Mouse (Mus musculus) forebrain, postnatal 0 days (tissue): ENCODE measurements around the gene Hspa1l. TPM values are rescaled to one million over a fixed set of nuclear protein-coding genes. Genes with fewer than 3 reads are reported as not detected.
"Not testable (repeated sequence)": the region's sequence is repeated elsewhere in the genome, so short reads cannot be mapped to it uniquely, and the experiment has no call there.

Source experiments
- ATAC-seq: fragments of 200-750 bp; cut with Nextera tagmentation; 2 replicates; pipeline ENCODE4 v1.8.0; 2017; ENCODE audit warnings: mild to moderate bottlenecking, moderate library complexity
- DNase-seq: peaks from one replicate; pipeline ENCODE4 v3.0.0-alpha.2; 2015
- H3K27ac ChIP-seq: fragments of 300-500 bp; sonication (generic); 2 replicates; pipeline ENCODE4 v1.5.1; 2014; ENCODE audit warnings: low read depth, mild to moderate bottlenecking, antibody characterized with exemption, low read length, moderate library complexity, mixed read lengths
- H3K27me3 ChIP-seq: fragments of 300-500 bp; sonication (generic); 2 replicates; pipeline ENCODE4 v1.6.1; 2014; ENCODE audit warnings: mild to moderate bottlenecking, low read length, mixed read lengths; ENCODE audit not compliant: insufficient read depth
- H3K36me3 ChIP-seq: fragments of 300-500 bp; sonication (generic); 2 replicates; pipeline ENCODE4 v1.6.1; 2014; ENCODE audit warnings: mild to moderate bottlenecking, moderate library complexity; ENCODE audit not compliant: insufficient read depth
- H3K4me1 ChIP-seq: fragments of 300-500 bp; sonication (generic); 2 replicates; pipeline ENCODE4 v1.6.1; 2014; ENCODE audit warnings: antibody characterized with exemption; ENCODE audit not compliant: insufficient read depth
- H3K4me2 ChIP-seq: fragments of 300-500 bp; sonication (generic); 2 replicates; pipeline ENCODE4 v1.6.1; 2014; ENCODE audit warnings: low read depth, mild to moderate bottlenecking, moderate library complexity
- H3K4me3 ChIP-seq: fragments of 300-500 bp; sonication (generic); 2 replicates; pipeline ENCODE4 v1.5.1; 2014; ENCODE audit warnings: low read depth, low read length, mixed read lengths
- H3K9ac ChIP-seq: fragments of 300-500 bp; sonication (generic); 2 replicates; pipeline ENCODE4 v1.6.1; 2014; ENCODE audit warnings: mild to moderate bottlenecking
- H3K9me3 ChIP-seq: fragments of 300-500 bp; sonication (generic); 2 replicates; pipeline ENCODE4 v1.6.1; 2016; ENCODE audit warnings: low read length
- CTCF ChIP-seq: sonication (generic); IDR thresholded peaks from 2 replicates; pipeline ENCODE4 v1.5.1; 2016; ENCODE audit warnings: antibody characterized with exemption, control low read depth, low read depth
- WGBS: fragments of 180-500 bp; shearing (Covaris S2); extraction: QIAGEN DNeasy Blood & Tissue Kit; methylation state at CpG from one replicate; pipeline ENCODE4 v1.1.7; 2014; 5-methylcytosine and 5-hydroxymethylcytosine counted together
- polyA plus RNA-seq: library from polyadenylated mRNA; unstranded; fragments of >200 nt; fragmentation: Nextera tagmentation; extraction: Ambion mirVana; gene quantifications from 2 replicates; pipeline ENCODE4 v1.2.1, GENCODE M21; 2015
- total RNA-seq: library from RNA; depleted of rRNA; stranded (reverse); fragments of >200 nt; gene quantifications from 2 replicates; pipeline ENCODE4 v1.2.3, GENCODE M21; 2014

Hspa1l gene
- total and polyA plus RNA-seq, 2 experiments from 2014 or later: 0.24 to 0.36 TPM

GRCm38 (mm10) chr17:34959881-34960515, 12.5 kb upstream of the Hspa1l start:
- no peaks in the 10 kb centered on the region for H3K9me3 ChIP-seq
- WGBS: 12% methylated on average over 12 of the region's 12 CpGs
- ATAC-seq (no peak), DNase-seq (no peak)
- H3K9ac ChIP-seq: no peak overlapping the region
- H3K36me3 ChIP-seq: no peaks in the 10 kb centered on the region
- H3K4me3 ChIP-seq: peak overlapping the region; percentile 42; the same call in 1 of the 2 replicates
- peak overlapping the region; percentile 62 for H3K4me2 ChIP-seq
- H3K4me1 ChIP-seq: no peaks in the 10 kb centered on the region
- TF ChIP-seq CTCF: no peak
- no peak overlapping the region for H3K27ac ChIP-seq
- peaks cover 3% of the 10 kb centered on the region for H3K27me3 ChIP-seq

DNA sequence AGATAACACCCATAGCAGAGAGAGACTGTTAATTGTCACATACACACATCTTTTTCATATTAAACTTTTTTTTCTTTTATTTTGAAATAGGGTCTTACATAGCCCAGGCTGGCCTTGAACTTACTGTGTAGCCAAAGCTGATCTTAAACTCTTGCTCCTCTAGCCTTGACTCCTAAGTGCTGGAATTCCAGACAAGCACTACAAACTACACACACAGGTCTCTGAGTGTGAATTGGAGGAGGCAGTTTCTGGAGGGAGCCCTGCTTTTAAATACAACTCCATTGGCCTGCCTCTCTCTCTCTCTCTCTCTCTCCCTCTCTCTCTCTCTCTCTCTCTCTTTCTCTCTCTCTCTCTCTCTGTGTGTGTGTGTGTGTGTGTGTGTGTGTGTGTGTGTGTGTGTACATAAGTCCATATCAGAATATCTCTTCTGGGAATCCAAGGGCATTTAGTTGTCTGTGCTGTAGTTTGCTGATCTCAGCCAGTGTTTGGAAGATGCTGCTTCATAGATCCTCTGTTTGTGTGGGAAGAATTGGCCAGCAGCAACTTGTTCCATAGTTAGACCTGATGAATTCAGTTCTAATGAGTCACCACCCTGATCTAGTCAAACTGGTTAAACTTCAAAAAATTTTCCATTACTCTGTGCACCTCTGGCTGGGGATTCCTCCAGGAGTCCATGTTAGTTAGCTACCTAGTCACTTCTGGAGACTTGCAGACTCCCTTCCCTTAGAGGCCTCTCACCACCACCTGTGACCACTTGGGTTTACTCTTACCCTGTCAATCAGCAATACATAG, 11.6 kb upstream of the Hspa1l start:
- H3K27ac ChIP-seq: no peak overlapping the region
- no peak overlapping the region for H3K9ac ChIP-seq
- H3K27me3 ChIP-seq: peaks cover 3% of the 10 kb centered on the region
- H3K9me3 ChIP-seq: no peaks in the 10 kb centered on the region
- H3K4me1 ChIP-seq: no peaks in the 10 kb centered on the region
- no peak for TF ChIP-seq CTCF
- no peaks in the 10 kb centered on the region for H3K36me3 ChIP-seq
- DNase-seq (no peak), ATAC-seq (no peak)
- H3K4me3 ChIP-seq: no peak overlapping the region
- no peak overlapping the region for H3K4me2 ChIP-seq

DNA sequence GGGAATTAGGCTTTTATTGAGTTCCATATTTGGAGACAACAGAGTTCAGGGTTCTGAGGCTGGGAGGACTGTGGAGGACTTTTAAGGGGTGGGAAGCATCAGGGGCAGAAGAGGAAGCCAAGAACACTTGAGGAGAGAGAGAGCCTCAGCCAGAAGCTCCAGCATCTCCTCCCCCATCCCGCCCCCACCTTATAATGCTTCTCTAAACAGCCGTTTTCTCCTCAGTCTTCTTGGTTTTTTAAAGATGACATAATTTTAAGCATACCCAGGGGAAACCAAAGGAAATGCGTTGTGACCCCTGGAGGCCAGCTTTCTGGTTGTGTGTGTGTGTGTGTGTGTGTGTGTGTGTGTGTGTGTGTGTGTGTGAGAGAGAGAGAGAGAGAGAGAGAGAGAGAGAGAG, 10.4 kb upstream of the Hspa1l start:
- WGBS: 39% methylated on average over 3 of the region's 3 CpGs
- Histone ChIP-seq H3K36me3 (no peaks in the 10 kb centered on the region), H3K9me3 (no peaks in the 10 kb centered on the region), H3K4me3 (no peak overlapping the region), H3K27ac (no peak overlapping the region), H3K9ac (no peak overlapping the region), H3K27me3 (peaks cover 3% of the 10 kb centered on the region), H3K4me2 (no peak overlapping the region), H3K4me1 (no peaks in the 10 kb centered on the region)
- DNase-seq: no peak
- TF ChIP-seq CTCF: no peak
- ATAC-seq: no peak

DNA sequence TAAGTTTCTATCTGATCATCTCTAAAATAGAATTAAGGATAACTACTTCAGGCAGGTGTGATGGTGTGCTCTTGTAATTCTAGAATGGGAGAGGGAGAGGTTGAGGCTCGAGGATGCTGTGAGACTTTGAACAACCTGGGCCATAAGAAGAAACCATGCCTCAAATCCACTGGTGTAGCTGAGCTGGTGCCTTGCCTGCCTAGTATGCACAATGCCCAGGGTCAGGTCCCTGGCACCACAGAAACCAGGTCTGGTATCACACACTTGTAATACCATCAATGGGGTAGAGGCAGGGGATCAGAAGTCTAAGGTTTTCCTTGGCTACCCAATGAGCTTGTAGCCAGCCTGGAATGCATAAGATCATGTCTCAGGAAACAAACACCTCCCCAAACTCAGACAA, 9.7 kb upstream of the Hspa1l start:
- TF ChIP-seq CTCF: no peak
- no peak overlapping the region for H3K27ac ChIP-seq
- H3K4me3 ChIP-seq: no peak overlapping the region
- H3K4me2 ChIP-seq: no peak overlapping the region
- peaks cover 3% of the 10 kb centered on the region for H3K27me3 ChIP-seq
- WGBS: 40% methylated on average over 1 of the region's 1 CpGs
- H3K9ac ChIP-seq: no peak overlapping the region
- no peaks in the 10 kb centered on the region for H3K36me3 ChIP-seq
- H3K4me1 ChIP-seq: no peaks in the 10 kb centered on the region
- no peak for DNase-seq
- H3K9me3 ChIP-seq: no peaks in the 10 kb centered on the region
- ATAC-seq: no peak

- 20% methylated on average over 1 of the region's 1 CpGs for WGBS
- Histone ChIP-seq H3K4me1 (no peaks in the 10 kb centered on the region), H3K4me3 (no peak overlapping the region), H3K4me2 (no peak overlapping the region), H3K27ac (no peak overlapping the region), H3K36me3 (no peaks in the 10 kb centered on the region), H3K27me3 (peaks cover 10% of the 10 kb centered on the region), H3K9me3 (no peaks in the 10 kb centered on the region), H3K9ac (no peak overlapping the region)
- no peak for DNase-seq
- no peak for ATAC-seq
- no peak for TF ChIP-seq CTCF
Measured at GRCm38 (mm10) chr17:34964640-34965049, 7.9 kb upstream of the Hspa1l start.

GRCm38 (mm10) chr17:34965627-34966026, 6.9 kb upstream of the Hspa1l start:
- DNase-seq (no peak), ATAC-seq (no peak)
- Histone ChIP-seq H3K9ac (no peak overlapping the region), H3K4me1 (no peaks in the 10 kb centered on the region), H3K9me3 (no peaks in the 10 kb centered on the region), H3K4me2 (no peak overlapping the region), H3K4me3 (no peak overlapping the region), H3K27ac (no peak overlapping the region), H3K36me3 (no peaks in the 10 kb centered on the region), H3K27me3 (peaks cover 7% of the 10 kb centered on the region)
- TF ChIP-seq CTCF: no peak
- WGBS: 84% methylated on average over 5 of the region's 5 CpGs

DNA sequence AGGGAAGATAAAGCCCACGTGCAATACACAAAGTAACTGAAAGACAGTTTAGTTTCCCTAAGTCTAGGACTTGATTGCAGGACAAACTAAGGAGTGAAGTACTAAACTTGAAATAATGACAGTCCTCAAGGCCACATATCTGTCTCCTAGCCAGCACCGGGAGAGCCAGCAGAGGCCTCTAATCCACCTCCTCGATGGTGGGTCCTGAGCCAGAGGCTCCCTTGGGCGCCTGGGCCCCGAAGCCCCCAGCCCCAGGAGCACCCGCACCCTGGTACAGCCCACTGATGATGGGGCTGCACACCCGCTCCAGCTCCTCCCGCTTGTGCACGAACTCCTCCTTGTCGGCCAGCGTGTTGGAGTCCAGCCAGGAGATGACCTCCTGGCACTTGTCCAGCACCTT, 2.7 kb upstream of the Hspa1l start, which contains the start of gene Gm20481:
Gene Gm20481 (plus strand): TSS at position 91 of the 400 bp plus-strand sequence.
- H3K4me3 ChIP-seq, H3K9me3 ChIP-seq, DNase-seq, H3K4me2 ChIP-seq, H3K9ac ChIP-seq, H3K27ac ChIP-seq, H3K36me3 ChIP-seq, H3K27me3 ChIP-seq, ATAC-seq, H3K4me1 ChIP-seq: not testable (repeated sequence)
- 72% methylated on average over 6 of the region's 11 CpGs for WGBS

DNA sequence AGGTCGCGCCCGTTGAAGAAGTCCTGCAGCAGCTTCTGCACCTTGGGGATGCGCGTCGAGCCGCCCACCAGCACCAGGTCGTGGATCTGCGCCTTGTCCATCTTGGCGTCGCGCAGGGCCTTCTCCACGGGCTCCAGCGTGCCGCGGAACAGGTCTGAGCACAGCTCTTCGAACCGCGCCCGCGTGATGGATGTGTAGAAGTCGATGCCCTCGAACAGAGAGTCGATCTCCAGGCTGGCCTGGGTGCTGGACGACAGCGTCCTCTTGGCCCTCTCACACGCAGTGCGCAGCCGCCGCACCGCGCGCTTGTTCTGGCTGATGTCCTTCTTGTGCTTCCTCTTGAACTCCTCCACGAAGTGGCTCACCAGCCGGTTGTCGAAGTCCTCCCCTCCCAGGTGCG, 1.7 kb upstream of the Hspa1l start:
- not testable (repeated sequence) for H3K4me2 ChIP-seq, H3K36me3 ChIP-seq, ATAC-seq, H3K9ac ChIP-seq, H3K27ac ChIP-seq, H3K27me3 ChIP-seq, H3K4me3 ChIP-seq, DNase-seq, H3K4me1 ChIP-seq, H3K9me3 ChIP-seq
- 60% methylated on average over 2 of the region's 37 CpGs for WGBS

DNA sequence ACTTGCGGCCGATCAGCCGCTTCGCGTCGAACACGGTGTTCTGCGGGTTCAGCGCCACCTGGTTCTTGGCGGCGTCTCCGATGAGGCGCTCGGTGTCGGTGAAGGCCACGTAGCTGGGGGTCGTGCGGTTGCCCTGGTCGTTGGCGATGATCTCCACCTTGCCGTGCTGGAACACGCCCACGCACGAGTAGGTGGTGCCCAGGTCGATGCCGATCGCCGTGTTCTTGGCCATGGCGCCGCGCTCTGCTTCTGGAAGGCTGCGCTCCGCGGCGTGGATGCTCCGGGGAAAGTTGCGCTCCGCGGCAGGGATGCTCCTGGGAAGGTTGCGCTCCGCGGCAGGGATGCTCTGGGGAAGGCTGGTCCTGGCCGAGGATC, 822 bp upstream of the Hspa1l start:
- not testable (repeated sequence) for DNase-seq, H3K4me1 ChIP-seq, H3K27me3 ChIP-seq, H3K9ac ChIP-seq, H3K9me3 ChIP-seq, H3K27ac ChIP-seq, H3K36me3 ChIP-seq
- Histone ChIP-seq H3K4me2 (peak overlapping the region; percentile 51), H3K4me3 (peak overlapping the region; percentile 39)
- peak; percentile 68 for ATAC-seq
- 0% methylated on average over 20 of the region's 43 CpGs for WGBS
